Mouse (Mus musculus) ES-Bruce4 (cell line): ENCODE data around the gene Gcm2.

Experiments
- CTCF ChIP-seq: IDR thresholded peaks from one replicate; pipeline ENCODE4 v1.8.1; 2011; ENCODE audit warnings: low read depth, low read length
- POLR2A ChIP-seq: IDR thresholded peaks from one replicate; pipeline ENCODE4 v1.8.1; 2011; ENCODE audit warnings: low read length; ENCODE audit not compliant: insufficient read depth

- TF ChIP-seq CTCF (no peak), POLR2A (no peak)
Observed at GRCm38 (mm10) chr13:41097324-41098058, 13.3 kb downstream of the Gcm2 start.
